Mouse (Mus musculus) adrenal gland, postnatal 36 days (tissue): Measurements from ENCODE around the gene Hoxa5. TPM values are rescaled to one million over a fixed set of nuclear protein-coding genes. Genes with fewer than 3 reads are reported as not detected.

Experiments used
- DNase-seq, 2 experiments: peaks; one replicate each; pipeline ENCODE4 v3.0.0; 2021; ENCODE audit warnings: mixed read lengths in 1 of 2
- total RNA-seq, 2 experiments: library from RNA; stranded (reverse); gene quantifications; 2 replicates each; pipeline ENCODE4 v1.2.3; 2021

Gene Hoxa5
- total RNA-seq, 2 experiments from 2014 or later = 14.7 to 27.8 TPM

DNA sequence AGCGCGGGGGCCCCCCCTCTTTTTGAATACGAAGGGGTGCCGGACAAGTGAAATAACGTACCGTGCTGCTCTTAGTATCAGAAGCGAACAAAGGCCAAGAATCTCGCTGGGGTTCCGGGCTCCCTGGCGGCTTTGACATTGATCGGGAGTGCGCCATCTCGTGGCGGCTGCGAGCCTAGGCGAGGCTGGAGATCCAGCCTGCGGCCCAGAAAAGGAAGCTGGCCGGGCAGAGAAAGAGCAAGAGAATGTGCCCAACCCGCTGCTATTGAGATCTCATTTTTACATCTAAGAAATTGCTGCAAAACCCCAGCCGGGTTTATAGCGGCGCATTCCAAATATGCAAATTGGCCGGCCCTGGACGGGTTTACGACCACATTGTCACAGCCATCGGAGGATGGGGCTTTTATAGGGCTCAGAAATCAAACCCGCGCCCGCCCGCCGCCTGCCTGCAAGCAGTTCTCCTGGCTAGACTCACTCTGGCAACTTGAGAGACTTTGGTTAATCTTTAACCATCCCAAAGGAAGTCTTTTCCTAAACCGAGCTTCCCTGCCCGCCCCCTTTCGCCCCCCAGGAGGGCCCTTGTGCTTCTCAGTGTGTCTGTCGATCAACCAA, 36.1 kb upstream of the Hoxa5 start, which contains the start of gene Hoxa10:
TSS of gene Hoxa10 (minus strand) at position 466 of the 612 bp plus-strand sequence.
- peak; percentile 79 to 84 for DNase-seq

GRCm38 (mm10) chr6:52239625-52240388, 35.4 kb upstream of the Hoxa5 start:
- no peak for DNase-seq

DNA sequence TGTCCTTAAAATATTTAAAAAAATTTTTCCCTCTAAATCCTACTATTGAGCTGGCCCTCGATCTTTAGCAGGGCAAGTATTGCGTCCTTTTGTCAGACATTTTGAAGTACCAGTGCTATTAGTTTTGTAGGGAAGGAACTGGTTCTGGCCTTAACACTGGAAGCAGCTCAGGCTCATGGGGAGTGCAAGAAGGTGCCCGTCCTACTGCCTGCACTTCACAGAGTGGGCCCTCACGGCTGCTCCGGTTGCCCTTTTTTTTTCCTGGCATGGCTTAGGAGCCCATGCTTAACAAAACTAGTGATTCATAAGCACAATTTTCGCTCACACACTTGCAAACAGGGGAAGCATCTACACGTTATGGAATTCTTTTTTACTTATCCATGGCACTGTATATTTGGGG, 34.6 kb upstream of the Hoxa5 start:
- no peak for DNase-seq

GRCm38 (mm10) chr6:52238155-52238545, 33.8 kb upstream of the Hoxa5 start:
- DNase-seq = no peak

GRCm38 (mm10) chr6:52237346-52238154, 33.2 kb upstream of the Hoxa5 start:
- DNase-seq = no peak

DNA sequence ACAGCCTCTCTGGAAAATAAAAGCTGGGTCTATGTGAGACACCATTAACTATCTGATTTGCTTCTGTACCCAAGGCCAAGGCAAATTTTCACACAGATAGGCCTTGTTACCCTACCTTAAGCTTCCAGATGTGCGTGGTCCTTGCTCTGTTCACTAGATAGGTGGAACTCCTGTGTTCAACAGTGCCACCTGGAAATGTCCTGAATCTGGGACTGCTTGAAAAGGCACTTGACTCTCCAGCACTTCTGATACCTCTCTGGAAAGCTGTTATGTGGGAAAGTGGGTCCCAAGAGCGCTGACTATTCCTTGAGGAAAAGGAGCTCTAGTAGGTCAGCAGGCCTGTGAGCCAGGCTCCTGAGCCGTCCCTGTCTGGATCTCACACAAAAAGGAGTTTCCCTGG, 32.4 kb upstream of the Hoxa5 start:
- no peak for DNase-seq

GRCm38 (mm10) chr6:52235866-52236265, 31.5 kb upstream of the Hoxa5 start:
- DNase-seq = no peak

DNA sequence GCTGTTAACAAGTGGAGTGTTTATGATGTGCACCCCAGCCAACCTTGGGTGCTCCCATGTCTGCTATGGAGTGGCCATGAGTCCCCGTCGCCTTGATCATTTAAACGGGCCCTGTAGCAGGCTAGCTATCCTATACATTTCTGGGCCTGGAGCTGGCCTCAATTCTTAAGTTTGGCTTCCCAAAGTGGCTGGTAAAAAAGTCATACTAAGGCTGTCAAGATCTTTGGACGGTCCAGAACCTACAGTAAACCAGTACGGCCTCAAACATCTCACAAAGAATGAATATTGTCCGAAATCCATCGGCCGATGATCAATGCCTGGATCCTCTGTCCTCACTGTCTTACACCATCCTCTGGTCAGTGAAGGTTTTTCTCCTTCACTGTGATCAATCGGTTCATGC, 30.9 kb upstream of the Hoxa5 start:
- no peak for DNase-seq

GRCm38 (mm10) chr6:52234428-52235140, 30.2 kb upstream of the Hoxa5 start:
- no peak for DNase-seq

GRCm38 (mm10) chr6:52233546-52234427, 29.4 kb upstream of the Hoxa5 start:
- no peak for DNase-seq

- DNase-seq = no peak
Observed at GRCm38 (mm10) chr6:52232984-52233545, 28.7 kb upstream of the Hoxa5 start.

GRCm38 (mm10) chr6:52232568-52232965, 28.2 kb upstream of the Hoxa5 start:
- no peak for DNase-seq

DNA sequence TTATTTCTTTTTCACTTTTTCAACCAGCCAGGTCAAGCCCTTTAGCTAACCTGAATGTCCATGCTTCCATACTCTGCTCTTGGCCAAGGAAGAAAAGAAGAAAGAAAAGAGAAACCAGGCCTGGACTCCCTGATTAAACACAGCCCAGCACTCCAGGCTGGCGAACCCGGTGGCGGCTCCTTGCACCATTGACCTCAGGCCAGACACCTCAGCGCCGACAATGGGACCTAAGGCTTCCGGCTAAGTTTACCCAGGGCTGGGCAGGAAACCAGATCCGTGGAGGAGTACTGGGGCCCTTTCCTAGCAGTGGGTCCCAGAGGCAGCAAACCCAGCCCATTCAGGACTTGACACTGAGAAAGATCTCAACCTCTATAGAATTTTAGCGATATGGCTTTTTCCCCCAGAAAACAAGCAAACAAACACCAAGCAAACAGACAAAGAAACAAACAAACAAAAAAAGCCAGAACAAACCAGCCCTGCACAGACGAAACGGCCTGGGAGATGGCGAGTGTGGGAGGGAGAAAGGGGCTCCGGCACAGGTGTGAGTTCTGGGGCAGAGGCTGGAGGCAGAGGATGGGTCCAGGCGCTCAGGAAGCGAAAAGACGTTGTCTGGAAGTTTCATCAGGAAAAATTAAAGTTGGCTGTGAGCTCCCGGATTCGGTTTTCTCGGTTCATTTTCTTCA, 27.6 kb upstream of the Hoxa5 start:
- no peak for DNase-seq

DNA sequence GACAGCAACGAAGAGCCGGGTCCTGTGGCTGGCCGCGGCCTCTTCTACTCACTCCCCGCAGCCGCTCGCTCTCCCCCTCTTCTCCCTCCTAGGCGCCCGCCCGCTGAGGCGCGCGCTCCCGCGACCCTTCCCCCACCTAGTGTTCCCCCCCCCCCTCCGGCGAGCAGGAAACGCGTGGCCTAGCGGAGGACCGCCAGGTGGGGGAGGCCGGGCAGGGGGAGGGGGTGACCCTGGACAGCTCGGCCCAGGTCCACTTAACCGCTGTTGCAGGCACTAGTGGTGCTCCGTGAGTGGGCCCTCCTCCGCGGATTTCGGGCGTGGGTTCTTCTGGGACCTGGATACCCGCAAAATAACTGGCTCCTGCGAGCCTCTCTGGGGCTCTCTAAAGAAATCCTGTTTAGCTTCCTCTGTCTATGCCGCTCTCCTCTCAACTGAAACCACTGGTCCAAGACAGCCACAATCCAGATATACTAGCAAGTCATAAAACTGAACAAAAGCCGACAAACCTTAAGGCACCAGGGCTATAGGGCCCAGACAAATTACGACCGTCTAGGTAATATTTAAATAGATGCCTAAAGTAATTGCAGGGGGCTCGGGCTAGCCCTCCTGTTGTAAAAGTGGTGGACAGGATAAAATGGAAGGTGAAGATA, 26.3 kb upstream of the Hoxa5 start, which contains the start of gene Hoxa9:
TSS of gene Hoxa9 (minus strand) at position 574 of the 650 bp plus-strand sequence.
- DNase-seq = no peak

DNA sequence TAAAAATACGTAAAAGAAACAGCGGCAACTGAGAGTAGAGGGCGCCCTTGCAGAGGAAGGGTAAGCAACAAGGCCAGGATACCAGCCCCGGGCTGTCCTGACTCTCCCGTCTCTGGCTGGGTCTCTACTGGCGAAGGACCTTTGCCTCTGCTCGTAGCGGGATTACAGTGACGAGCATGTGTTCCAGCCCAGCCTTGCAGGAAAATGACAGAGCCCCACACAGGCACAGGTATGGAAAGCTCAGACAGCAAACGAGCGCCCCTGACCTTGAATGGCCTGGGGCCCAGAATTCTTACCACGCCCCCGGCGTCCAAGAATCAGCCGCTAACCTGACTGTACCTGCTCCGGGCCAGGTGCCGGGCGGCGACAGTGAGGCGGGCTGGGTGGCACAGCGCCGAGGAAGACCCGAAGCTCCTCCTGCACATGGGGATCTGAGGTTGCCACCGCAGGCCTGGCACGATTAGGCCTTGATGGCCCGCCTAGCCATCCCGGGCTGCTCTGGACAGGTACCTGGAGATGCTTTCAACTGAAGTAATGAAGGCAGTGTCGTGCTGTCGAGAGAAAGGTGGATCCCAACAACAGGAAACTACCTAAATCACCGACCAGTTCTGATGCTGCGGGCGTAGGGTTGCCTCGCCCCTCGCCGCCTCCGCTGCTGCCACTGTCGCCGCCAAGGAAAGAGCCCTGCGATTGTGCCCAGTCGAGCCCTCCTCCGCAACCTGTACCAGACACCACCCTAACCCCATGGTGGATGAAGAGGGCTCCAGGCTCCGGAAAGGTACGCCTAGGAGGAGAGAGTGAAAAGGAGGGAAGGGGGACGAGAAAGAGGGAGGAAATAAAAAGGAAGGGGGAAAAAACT, 25.4 kb upstream of the Hoxa5 start:
- DNase-seq = no peak

- DNase-seq = no peak
Observed at GRCm38 (mm10) chr6:52228475-52229465, 24.4 kb upstream of the Hoxa5 start.
